Mouse (Mus musculus): Measurements from ENCODE around the gene Tead1. TPM values are rescaled to one million over a fixed set of nuclear protein-coding genes. Genes with fewer than 3 reads are reported as not detected.

The Tead1 gene
- polyA plus RNA-seq, 1 experiment from 2014 or later = 14.9 TPM

DNA sequence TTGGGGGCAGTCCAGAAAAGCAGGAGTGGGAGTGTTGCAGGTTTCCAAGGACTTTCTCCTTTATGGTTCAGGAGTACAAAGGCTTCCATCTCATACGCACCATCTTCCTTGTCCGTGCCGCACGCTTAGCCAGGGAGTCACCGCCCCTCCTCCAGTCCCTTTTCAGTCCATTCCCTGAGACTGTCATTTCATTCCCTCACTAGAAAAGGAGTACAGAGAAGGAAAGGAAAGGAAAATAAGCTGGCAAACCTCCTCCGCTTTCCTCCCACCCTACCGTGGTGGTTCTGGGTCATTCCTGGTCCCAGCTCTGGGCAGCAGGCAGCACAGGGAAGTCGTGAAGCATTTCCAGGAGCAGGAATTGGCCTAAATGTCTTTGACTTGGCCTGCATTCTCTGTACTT lies 52.5 kb downstream of the Tead1 start:
- no peak for TF ChIP-seq CTCF (IDR thresholded peaks at IDR 0.05; ENCODE audit: low read depth)
- WGBS = 45% methylated on average over 8 of the region's 8 CpGs
- no peaks in the 10 kb centered on the region for H3K27me3 ChIP-seq (ENCODE audit: insufficient read depth, low read length)
- DNase-seq (ENCODE audit: low spot score) (peak; percentile 60), ATAC-seq (replicated peaks; ENCODE audit: low FRiP score, low read depth) (no peak)
- H3K4me2 ChIP-seq (ENCODE audit: low read length) = no peak overlapping the region
- H3K27ac ChIP-seq = peak overlapping the region; percentile 20; the same call in 1 of the 2 replicates
- peaks cover 34% of the 10 kb centered on the region for H3K4me1 ChIP-seq (replicated peaks; ENCODE audit: insufficient read depth, low read length)
- no peak overlapping the region for H3K9ac ChIP-seq (ENCODE audit: low read depth, low read length)
- H3K9me3 ChIP-seq (replicated peaks; ENCODE audit: low read length) = no peaks in the 10 kb centered on the region
- no peak overlapping the region for H3K4me3 ChIP-seq (replicated peaks; ENCODE audit: low read depth, low read length)
- H3K36me3 ChIP-seq (ENCODE audit: insufficient read depth, low read length) = no peaks in the 10 kb centered on the region

DNA sequence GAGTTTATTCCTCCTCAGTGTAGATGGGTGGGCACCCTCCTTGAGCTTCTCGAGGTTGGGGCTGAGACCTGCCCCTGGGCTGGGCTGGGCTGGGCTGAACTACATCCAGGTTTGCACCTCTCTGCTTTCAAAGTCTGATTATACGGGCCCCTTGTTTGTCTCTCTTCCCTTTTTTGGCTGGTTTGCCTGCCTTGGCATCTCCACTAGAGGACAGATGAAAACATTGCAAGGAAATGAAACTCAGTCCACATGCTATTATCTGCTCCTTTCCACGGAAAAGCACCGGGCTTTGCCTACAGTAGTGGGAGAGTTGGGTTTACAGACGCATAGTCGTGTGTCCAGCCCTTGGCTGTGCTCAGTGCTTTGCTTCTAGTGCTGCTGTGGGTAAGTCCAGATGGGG lies 60.1 kb downstream of the Tead1 start:
- no peak overlapping the region for H3K4me3 ChIP-seq (replicated peaks; ENCODE audit: low read depth, low read length)
- no peak overlapping the region for H3K9ac ChIP-seq (ENCODE audit: low read depth, low read length)
- no peaks in the 10 kb centered on the region for H3K9me3 ChIP-seq (replicated peaks; ENCODE audit: low read length)
- no peak for DNase-seq (ENCODE audit: low spot score)
- H3K4me2 ChIP-seq (ENCODE audit: low read length) = no peak overlapping the region
- no peak overlapping the region for H3K27ac ChIP-seq
- no peaks in the 10 kb centered on the region for H3K27me3 ChIP-seq (ENCODE audit: insufficient read depth, low read length)
- no peaks in the 10 kb centered on the region for H3K36me3 ChIP-seq (ENCODE audit: insufficient read depth, low read length)
- 70% methylated on average over 6 of the region's 6 CpGs for WGBS
- no peak for ATAC-seq (replicated peaks; ENCODE audit: low FRiP score, low read depth)
- H3K4me1 ChIP-seq (replicated peaks; ENCODE audit: insufficient read depth, low read length) = peaks cover 38% of the 10 kb centered on the region
- no peak for TF ChIP-seq CTCF (IDR thresholded peaks at IDR 0.05; ENCODE audit: low read depth)

DNA sequence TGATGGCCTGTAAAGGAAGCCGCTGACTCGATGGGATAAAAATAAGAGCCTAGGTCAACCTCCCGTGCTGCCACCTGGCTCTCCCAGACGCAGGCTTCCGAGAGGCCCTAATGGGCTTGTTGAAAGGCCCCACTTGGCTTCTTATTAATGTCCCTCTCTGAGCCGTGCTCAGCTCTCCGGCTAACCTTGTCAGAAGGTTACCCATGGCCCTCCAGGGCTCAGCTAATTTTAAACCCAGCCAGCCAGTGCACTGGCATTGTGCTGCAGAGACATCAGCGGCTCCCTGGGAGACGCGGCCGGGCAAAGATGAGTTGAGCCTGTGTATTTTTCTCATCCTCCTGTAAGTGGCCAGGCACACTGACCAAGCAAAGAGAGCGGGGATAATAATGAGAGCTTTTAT lies 62.7 kb downstream of the Tead1 start:
- H3K9me3 ChIP-seq (replicated peaks; ENCODE audit: low read length) = no peaks in the 10 kb centered on the region
- 0 out of 2 replicates have a peak overlapping the region, but pooled peaks have one; percentile 2 for H3K4me2 ChIP-seq (ENCODE audit: low read length)
- H3K27me3 ChIP-seq (ENCODE audit: insufficient read depth, low read length) = no peaks in the 10 kb centered on the region
- no peaks in the 10 kb centered on the region for H3K36me3 ChIP-seq (ENCODE audit: insufficient read depth, low read length)
- no peak for TF ChIP-seq CTCF (IDR thresholded peaks at IDR 0.05; ENCODE audit: low read depth)
- no peak overlapping the region for H3K9ac ChIP-seq (ENCODE audit: low read depth, low read length)
- DNase-seq (ENCODE audit: low spot score) (peak; percentile 39), ATAC-seq (replicated peaks; ENCODE audit: low FRiP score, low read depth) (peak; percentile 52; the same call in 1 of the 2 replicates)
- 29% methylated on average over 12 of the region's 12 CpGs for WGBS
- peak overlapping the region; percentile 88 for H3K27ac ChIP-seq
- H3K4me1 ChIP-seq (replicated peaks; ENCODE audit: insufficient read depth, low read length) = peaks cover 39% of the 10 kb centered on the region
- H3K4me3 ChIP-seq (replicated peaks; ENCODE audit: low read depth, low read length) = no peak overlapping the region

DNA sequence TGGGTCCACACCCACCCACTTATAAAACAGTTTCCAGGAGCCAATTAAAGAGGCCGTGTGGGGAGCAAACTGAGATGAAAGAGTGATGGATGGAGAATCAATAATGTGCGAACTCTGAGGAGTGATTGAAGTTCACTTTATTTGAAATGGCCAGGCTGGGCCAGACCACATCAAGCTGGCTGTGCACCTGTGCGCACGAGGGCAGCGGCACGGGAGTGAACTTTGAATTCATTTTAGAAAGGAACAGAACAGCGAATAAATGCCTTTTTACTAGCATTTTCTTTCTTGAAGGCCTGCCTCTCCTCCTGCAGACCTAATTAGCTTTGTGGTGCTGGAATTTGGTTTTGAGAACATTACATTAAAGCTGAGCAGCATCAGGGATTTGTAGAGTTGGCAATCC lies 63.9 kb downstream of the Tead1 start:
- 22% methylated on average over 7 of the region's 7 CpGs for WGBS
- Histone ChIP-seq H3K4me3 (replicated peaks; ENCODE audit: low read depth, low read length) (no peak overlapping the region), H3K9ac (ENCODE audit: low read depth, low read length) (no peak overlapping the region; the same call in 1 of the 2 replicates), H3K27ac (peak overlapping the region; percentile 88), H3K9me3 (replicated peaks; ENCODE audit: low read length) (no peaks in the 10 kb centered on the region), H3K4me2 (ENCODE audit: low read length) (peak overlapping the region; percentile 29), H3K27me3 (ENCODE audit: insufficient read depth, low read length) (no peaks in the 10 kb centered on the region), H3K4me1 (replicated peaks; ENCODE audit: insufficient read depth, low read length) (peaks cover 43% of the 10 kb centered on the region), H3K36me3 (ENCODE audit: insufficient read depth, low read length) (no peaks in the 10 kb centered on the region)
- no peak for TF ChIP-seq CTCF (IDR thresholded peaks at IDR 0.05; ENCODE audit: low read depth)
- no peak for DNase-seq (ENCODE audit: low spot score)
- no peak for ATAC-seq (replicated peaks; ENCODE audit: low FRiP score, low read depth)

DNA sequence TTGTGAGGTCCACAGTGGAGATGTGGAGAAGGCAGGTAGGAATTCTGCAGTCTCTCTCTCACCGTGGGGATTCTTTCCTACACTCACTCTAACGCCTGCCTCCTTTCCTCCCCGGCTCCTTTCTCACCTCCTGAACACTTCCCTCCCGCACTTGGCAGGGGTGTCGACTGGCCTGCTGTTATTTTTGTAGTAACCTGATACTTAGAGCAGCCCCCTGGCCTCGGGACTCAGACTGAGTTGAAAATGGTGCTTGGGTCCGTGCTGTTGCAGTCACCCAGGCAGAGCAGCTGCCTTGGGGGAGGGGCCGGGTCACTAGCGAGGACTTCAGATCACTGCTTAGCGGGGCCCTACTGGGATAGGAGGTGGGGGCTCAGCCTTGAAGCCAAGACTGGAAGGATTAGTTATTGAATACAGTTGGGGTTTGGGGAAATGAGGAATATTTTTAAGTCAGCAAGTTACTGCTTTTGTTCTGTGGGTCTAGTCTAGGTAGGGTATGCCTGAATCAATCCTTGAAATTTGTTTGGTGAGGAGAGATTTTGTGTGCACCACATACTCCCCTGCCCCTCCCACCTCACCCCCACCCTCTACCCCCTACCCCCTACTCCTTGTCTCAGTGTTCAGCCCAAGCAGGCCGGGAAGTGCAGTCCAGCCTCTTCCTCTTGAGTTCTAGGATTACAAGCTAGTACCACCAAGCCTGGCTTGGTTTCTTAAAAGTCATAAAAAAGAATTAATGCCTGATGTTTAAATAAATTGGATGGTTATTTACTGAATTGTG lies 64.7 kb downstream of the Tead1 start:
- TF ChIP-seq CTCF (IDR thresholded peaks at IDR 0.05; ENCODE audit: low read depth) = no peak; the same call in 1 of the 2 replicates
- H3K4me1 ChIP-seq (replicated peaks; ENCODE audit: insufficient read depth, low read length) = peaks cover 43% of the 10 kb centered on the region

DNA sequence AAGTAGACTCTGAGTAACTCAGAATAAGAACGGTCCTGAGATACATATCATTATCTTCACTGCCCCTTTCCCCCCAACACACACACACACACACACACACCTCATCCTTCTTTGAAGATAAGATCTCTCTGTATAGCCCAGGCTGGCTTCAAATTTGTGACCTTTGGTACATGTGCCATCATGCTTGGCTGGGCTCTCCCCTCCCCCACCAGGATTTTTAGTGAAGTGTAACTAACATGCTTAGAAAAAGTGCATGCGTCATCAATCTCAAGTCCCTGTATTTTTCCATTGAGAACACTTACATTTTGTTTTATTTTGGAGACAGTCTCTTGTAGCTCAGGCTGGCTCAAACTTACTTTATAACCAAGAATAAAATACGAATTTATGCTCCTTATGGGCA lies 68.1 kb downstream of the Tead1 start:
- TF ChIP-seq CTCF (IDR thresholded peaks at IDR 0.05; ENCODE audit: low read depth) = no peak
- Histone ChIP-seq H3K27me3 (ENCODE audit: insufficient read depth, low read length) (no peaks in the 10 kb centered on the region), H3K4me1 (replicated peaks; ENCODE audit: insufficient read depth, low read length) (peaks cover 23% of the 10 kb centered on the region), H3K9ac (ENCODE audit: low read depth, low read length) (no peak overlapping the region), H3K36me3 (ENCODE audit: insufficient read depth, low read length) (no peaks in the 10 kb centered on the region), H3K4me2 (ENCODE audit: low read length) (no peak overlapping the region), H3K4me3 (replicated peaks; ENCODE audit: low read depth, low read length) (no peak overlapping the region), H3K9me3 (replicated peaks; ENCODE audit: low read length) (no peaks in the 10 kb centered on the region), H3K27ac (0 out of 2 replicates have a peak overlapping the region, but pooled peaks have one; percentile 36)
- ATAC-seq (replicated peaks; ENCODE audit: low FRiP score, low read depth) = 0 out of 2 replicates have a peak, but pooled peaks have one; percentile 35
- peak; percentile 47 for DNase-seq (ENCODE audit: low spot score)
- WGBS = 50% methylated on average over 3 of the region's 3 CpGs

More for the DNA sequence above, 64.7 kb downstream of the Tead1 start:
- DNase-seq (ENCODE audit: low spot score) (peak; percentile 96), ATAC-seq (replicated peaks; ENCODE audit: low FRiP score, low read depth) (peak; percentile 92)
- peak overlapping the region; percentile 88 for H3K27ac ChIP-seq
- no peaks in the 10 kb centered on the region for H3K36me3 ChIP-seq (ENCODE audit: insufficient read depth, low read length)
- no peak overlapping the region for H3K4me3 ChIP-seq (replicated peaks; ENCODE audit: low read depth, low read length)
- 5% methylated on average over 11 of the region's 11 CpGs for WGBS
- H3K4me2 ChIP-seq (ENCODE audit: low read length) = peak overlapping the region; percentile 29
- no peaks in the 10 kb centered on the region for H3K27me3 ChIP-seq (ENCODE audit: insufficient read depth, low read length)
- peak overlapping the region; percentile 24; the same call in 1 of the 2 replicates for H3K9ac ChIP-seq (ENCODE audit: low read depth, low read length)
- no peaks in the 10 kb centered on the region for H3K9me3 ChIP-seq (replicated peaks; ENCODE audit: low read length)
